In the genomic region with DNA sequence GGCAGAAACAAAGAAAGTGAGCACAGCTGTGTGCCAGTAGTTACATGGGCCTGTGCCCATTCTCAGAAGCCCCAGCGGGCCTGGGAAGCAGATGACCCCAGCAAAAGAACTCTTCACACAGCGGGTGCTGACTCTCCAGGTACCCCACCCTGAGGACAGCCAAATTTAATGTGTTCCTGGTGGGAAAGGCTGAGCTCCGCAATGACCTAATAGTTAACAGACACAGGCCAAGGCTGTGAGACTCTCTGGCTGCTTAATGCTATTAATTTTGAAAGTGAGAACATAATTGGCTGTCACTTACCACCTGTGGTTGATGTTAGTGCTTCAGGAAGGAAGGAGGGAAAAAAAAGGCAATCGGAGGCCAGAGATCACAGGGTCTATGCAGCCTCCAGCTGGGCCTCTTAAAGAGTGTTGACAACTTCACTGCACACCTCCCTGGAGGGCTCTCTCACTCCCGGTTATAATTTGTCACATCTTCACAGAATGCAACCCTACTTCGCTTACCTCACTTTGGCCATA, we compare ENCODE assay signal across 11 mouse cellular contexts.
DNase-seq lines count a peak whose midpoint lies in the region; ATAC-seq lines count a peak whose summit lies in the region.
"Had no signal": no experiment of that assay in that cellular context is flagged by ENCODE, and none has a peak within 500 bp of the region (broad histone marks: within the 10 kb centered on the region; RNA-seq: fewer than 3 reads in every experiment).

No protein-coding gene starts in this region.

- H3K27me3 ChIP-seq in kidney, embryonic 15.5 days, result no peaks in the 10 kb centered on the region
- no peaks in the 10 kb centered on the region for H3K27me3 ChIP-seq in forebrain, embryonic 13.5 days
- peaks cover 80% of the 10 kb centered on the region for H3K27me3 ChIP-seq in limb, embryonic 10.5 days (ENCODE audit: low read depth, poor library complexity, severe bottlenecking)
- no peaks in the 10 kb centered on the region for H3K27me3 ChIP-seq in neural tube, embryonic 12.5 days (replicated peaks)
- H3K27me3 ChIP-seq: megakaryocyte, embryonic 14.5 days had no signal

- 0 out of 2 replicates have a peak overlapping the region, but pooled peaks have one; percentile 48 for H3K27ac ChIP-seq in kidney, embryonic 15.5 days
- H3K27ac ChIP-seq in forebrain, embryonic 13.5 days, result no peak overlapping the region
- H3K27ac ChIP-seq in limb, embryonic 10.5 days, result no peak overlapping the region
- no peak overlapping the region for H3K27ac ChIP-seq in neural tube, embryonic 12.5 days

- no peak overlapping the region for H3K9ac ChIP-seq in kidney, embryonic 15.5 days
- no peak overlapping the region for H3K9ac ChIP-seq in forebrain, embryonic 13.5 days
- H3K9ac ChIP-seq in neural tube, embryonic 12.5 days, result no peak overlapping the region

- H3K4me3 ChIP-seq in kidney, embryonic 15.5 days (replicated peaks), result no peak overlapping the region
- no peak overlapping the region for H3K4me3 ChIP-seq in forebrain, embryonic 13.5 days
- no peak overlapping the region for H3K4me3 ChIP-seq in limb, embryonic 10.5 days
- no peak overlapping the region for H3K4me3 ChIP-seq in neural tube, embryonic 12.5 days
- H3K4me3 ChIP-seq: megakaryocyte, embryonic 14.5 days had no signal

- ATAC-seq in kidney, embryonic 15.5 days (replicated peaks; ENCODE audit: low FRiP score), result peak; percentile 86
- peak; percentile 81 for ATAC-seq in forebrain, embryonic 13.5 days
- ATAC-seq in neural tube, embryonic 12.5 days (ENCODE audit: low FRiP score, low read depth), result peak; percentile 50; the same call in 1 of the 2 replicates

- H3K4me1 ChIP-seq in kidney, embryonic 15.5 days, result 0 out of 2 replicates have a peak, but pooled peaks cover 8% of the 10 kb centered on the region
- peaks cover 8% of the 10 kb centered on the region; the same call in 1 of the 2 replicates for H3K4me1 ChIP-seq in forebrain, embryonic 13.5 days
- peaks cover 12% of the 10 kb centered on the region for H3K4me1 ChIP-seq in limb, embryonic 10.5 days
- no peaks in the 10 kb centered on the region for H3K4me1 ChIP-seq in neural tube, embryonic 12.5 days
- H3K4me1 ChIP-seq: megakaryocyte, embryonic 14.5 days had no signal

- H3K4me2 ChIP-seq in kidney, embryonic 15.5 days, result peak overlapping the region; percentile 26
- H3K4me2 ChIP-seq in forebrain, embryonic 13.5 days, result no peak overlapping the region
- no peak overlapping the region for H3K4me2 ChIP-seq in neural tube, embryonic 12.5 days (replicated peaks)

- DNase-seq in kidney, postnatal 36 days, result no peak
- peak; percentile 80 for DNase-seq in limb, embryonic 10.5 days (ENCODE audit: low spot score)
- DNase-seq in ovary, postnatal 10 days (ENCODE audit: low spot score), result no peak
- no peak for DNase-seq in gastrocnemius, postnatal 10 days
- no peak for DNase-seq in retina, postnatal 1 day
- DNase-seq: cerebellum, adult 9-10 months; gastrocnemius, postnatal 25 days had no signal

- WGBS in kidney, embryonic 15.5 days, result 10% methylated on average over 6 of the region's 6 CpGs
- 23% methylated on average over 6 of the region's 6 CpGs for WGBS in forebrain, embryonic 13.5 days
- 6% methylated on average over 6 of the region's 6 CpGs for WGBS in limb, embryonic 10.5 days
- 17% methylated on average over 6 of the region's 6 CpGs for WGBS in neural tube, embryonic 12.5 days

- H3K36me3 ChIP-seq in kidney, embryonic 15.5 days, result no peaks in the 10 kb centered on the region
- H3K36me3 ChIP-seq in forebrain, embryonic 13.5 days (ENCODE audit: poor library complexity, severe bottlenecking), result no peaks in the 10 kb centered on the region
- no peaks in the 10 kb centered on the region for H3K36me3 ChIP-seq in limb, embryonic 10.5 days
- H3K36me3 ChIP-seq in neural tube, embryonic 12.5 days, result no peaks in the 10 kb centered on the region

- no peaks in the 10 kb centered on the region for H3K9me3 ChIP-seq in kidney, embryonic 15.5 days (replicated peaks)
- no peaks in the 10 kb centered on the region for H3K9me3 ChIP-seq in forebrain, embryonic 13.5 days (replicated peaks)
- H3K9me3 ChIP-seq in limb, embryonic 10.5 days (replicated peaks), result no peaks in the 10 kb centered on the region
- H3K9me3 ChIP-seq in neural tube, embryonic 12.5 days, result no peaks in the 10 kb centered on the region
- H3K9me3 ChIP-seq: megakaryocyte, embryonic 14.5 days had no signal
